Comparison of ENCODE assay signal across 14 mouse cellular contexts in genomic region chr11:107900470-107900869, GRCm38 (mm10). TPM values are rescaled to one million over a fixed set of nuclear protein-coding genes. Genes with fewer than 3 reads are reported as not detected.
DNase-seq lines count a peak whose midpoint lies in the region; ATAC-seq and TF ChIP-seq lines count a peak whose summit lies in the region.
"Had no signal": no experiment of that assay in that cellular context is flagged by ENCODE, and none has a peak within 500 bp of the region (broad histone marks: within the 10 kb centered on the region; RNA-seq: fewer than 3 reads in every experiment).

No protein-coding gene starts in this region.

- WGBS in hindbrain, embryonic 11.5 days = 45% methylated on average over 4 of the region's 4 CpGs
- WGBS in hindbrain, embryonic 12.5 days = 35% methylated on average over 4 of the region's 4 CpGs
- 44% methylated on average over 4 of the region's 4 CpGs for WGBS in midbrain, postnatal 0 days
- WGBS in midbrain, embryonic 16.5 days = 42% methylated on average over 4 of the region's 4 CpGs
- 44% methylated on average over 4 of the region's 4 CpGs for WGBS in stomach, postnatal 0 days

- no peak for ATAC-seq in hindbrain, embryonic 11.5 days (ENCODE audit: low FRiP score)
- ATAC-seq in hindbrain, embryonic 12.5 days (ENCODE audit: low FRiP score) = no peak
- no peak for ATAC-seq in midbrain, postnatal 0 days (ENCODE audit: low FRiP score)
- no peak for ATAC-seq in midbrain, embryonic 16.5 days
- ATAC-seq in stomach, postnatal 0 days (ENCODE audit: low FRiP score, low TSS enrichment) = no peak

- DNase-seq in hindbrain, embryonic 11.5 days (ENCODE audit: low spot score) = peak; percentile 29
- DNase-seq in midbrain, postnatal 0 days (ENCODE audit: low spot score) = peak; percentile 54
- DNase-seq in ZHBTc4 (ENCODE audit: low read depth, low spot score) = peak; percentile 89
- DNase-seq in stomach, postnatal 0 days (ENCODE audit: low spot score) = no peak
- DNase-seq in kidney, postnatal 10 days = no peak
- DNase-seq: gastrocnemius, adult 2 months; left cerebral cortex, postnatal 4 days; right cerebral cortex, adult 18-20 months; thymus, postnatal 14 days had no signal

- no peaks in the 10 kb centered on the region for H3K4me1 ChIP-seq in hindbrain, embryonic 11.5 days (replicated peaks; ENCODE audit: control insufficient read depth, insufficient read depth, low read length)
- peaks cover 4% of the 10 kb centered on the region; the same call in 1 of the 2 replicates for H3K4me1 ChIP-seq in hindbrain, embryonic 12.5 days
- 0 out of 2 replicates have a peak, but pooled peaks cover 2% of the 10 kb centered on the region for H3K4me1 ChIP-seq in midbrain, postnatal 0 days (ENCODE audit: insufficient read depth, low read length)
- H3K4me1 ChIP-seq in midbrain, embryonic 16.5 days (ENCODE audit: control insufficient read depth, insufficient read depth, low read length) = peaks cover 6% of the 10 kb centered on the region
- no peaks in the 10 kb centered on the region for H3K4me1 ChIP-seq in stomach, postnatal 0 days (replicated peaks; ENCODE audit: control insufficient read depth, insufficient read depth)
- H3K4me1 ChIP-seq: lung, embryonic 15.5 days had no signal

- no peak overlapping the region for H3K27ac ChIP-seq in hindbrain, embryonic 11.5 days (ENCODE audit: low read depth, low read length)
- no peak overlapping the region for H3K27ac ChIP-seq in hindbrain, embryonic 12.5 days
- no peak overlapping the region for H3K27ac ChIP-seq in midbrain, postnatal 0 days (ENCODE audit: low read depth, low read length)
- H3K27ac ChIP-seq in midbrain, embryonic 16.5 days (ENCODE audit: low read length) = no peak overlapping the region
- H3K27ac ChIP-seq in stomach, postnatal 0 days (replicated peaks) = no peak overlapping the region
- H3K27ac ChIP-seq: gastrocnemius, adult 2 months; lung, embryonic 15.5 days; midbrain, embryonic 10.5 days; neural tube, embryonic 12.5 days had no signal

- H3K27me3 ChIP-seq in hindbrain, embryonic 11.5 days (ENCODE audit: control insufficient read depth, insufficient read depth, low read length) = no peaks in the 10 kb centered on the region
- no peaks in the 10 kb centered on the region for H3K27me3 ChIP-seq in hindbrain, embryonic 12.5 days
- no peaks in the 10 kb centered on the region for H3K27me3 ChIP-seq in midbrain, postnatal 0 days (ENCODE audit: insufficient read depth, low read length)
- no peaks in the 10 kb centered on the region for H3K27me3 ChIP-seq in midbrain, embryonic 16.5 days (ENCODE audit: control insufficient read depth, insufficient read depth, low read depth, low read length)
- H3K27me3 ChIP-seq in stomach, postnatal 0 days (ENCODE audit: control insufficient read depth, insufficient read depth, low read length) = no peaks in the 10 kb centered on the region
- H3K27me3 ChIP-seq: lung, embryonic 15.5 days; neural tube, embryonic 12.5 days had no signal

- no peak for TF ChIP-seq EP300 in stomach, postnatal 0 days (optimal IDR thresholded peaks at IDR 0.05)

- H3K9me3 ChIP-seq in hindbrain, embryonic 11.5 days (ENCODE audit: control insufficient read depth, low read length) = no peaks in the 10 kb centered on the region
- H3K9me3 ChIP-seq in hindbrain, embryonic 12.5 days (replicated peaks) = no peaks in the 10 kb centered on the region
- H3K9me3 ChIP-seq in midbrain, postnatal 0 days (ENCODE audit: low read length) = no peaks in the 10 kb centered on the region
- H3K9me3 ChIP-seq in midbrain, embryonic 16.5 days (replicated peaks; ENCODE audit: control insufficient read depth, low read length, poor library complexity, severe bottlenecking) = no peaks in the 10 kb centered on the region
- H3K9me3 ChIP-seq in stomach, postnatal 0 days (ENCODE audit: control insufficient read depth, low read length) = no peaks in the 10 kb centered on the region
- H3K9me3 ChIP-seq: lung, embryonic 15.5 days; midbrain, embryonic 10.5 days; neural tube, embryonic 12.5 days had no signal

- H3K4me2 ChIP-seq in hindbrain, embryonic 11.5 days (replicated peaks; ENCODE audit: low read depth, low read length) = no peak overlapping the region
- H3K4me2 ChIP-seq in hindbrain, embryonic 12.5 days (replicated peaks) = no peak overlapping the region
- H3K4me2 ChIP-seq in midbrain, postnatal 0 days (ENCODE audit: low read depth, low read length, poor library complexity, severe bottlenecking) = no peak overlapping the region
- no peak overlapping the region for H3K4me2 ChIP-seq in midbrain, embryonic 16.5 days (ENCODE audit: low read length)
- H3K4me2 ChIP-seq in stomach, postnatal 0 days (replicated peaks; ENCODE audit: low read depth) = no peak overlapping the region
- H3K4me2 ChIP-seq: lung, embryonic 15.5 days; neural tube, embryonic 12.5 days had no signal

- no peak overlapping the region for H3K9ac ChIP-seq in hindbrain, embryonic 11.5 days (ENCODE audit: low read depth, low read length)
- no peak overlapping the region for H3K9ac ChIP-seq in hindbrain, embryonic 12.5 days
- H3K9ac ChIP-seq in midbrain, postnatal 0 days (replicated peaks; ENCODE audit: low read length, poor library complexity, severe bottlenecking) = no peak overlapping the region
- H3K9ac ChIP-seq in midbrain, embryonic 16.5 days (ENCODE audit: low read depth, low read length) = no peak overlapping the region
- H3K9ac ChIP-seq in stomach, postnatal 0 days (ENCODE audit: low read length) = no peak overlapping the region
- H3K9ac ChIP-seq: lung, embryonic 15.5 days; neural tube, embryonic 12.5 days had no signal

- no peak overlapping the region for H3K4me3 ChIP-seq in hindbrain, embryonic 11.5 days (ENCODE audit: low read depth, low read length)
- no peak overlapping the region for H3K4me3 ChIP-seq in hindbrain, embryonic 12.5 days
- H3K4me3 ChIP-seq in midbrain, postnatal 0 days (ENCODE audit: low read depth, low read length) = no peak overlapping the region
- no peak overlapping the region for H3K4me3 ChIP-seq in midbrain, embryonic 16.5 days (ENCODE audit: low read depth, low read length)
- no peak overlapping the region for H3K4me3 ChIP-seq in stomach, postnatal 0 days (ENCODE audit: low read depth, low read length)
- H3K4me3 ChIP-seq: gastrocnemius, adult 2 months; lung, embryonic 15.5 days; midbrain, embryonic 10.5 days; neural tube, embryonic 12.5 days had no signal

- TF ChIP-seq CTCF in midbrain, postnatal 0 days (IDR thresholded peaks at IDR 0.05) = peak; percentile 60
- TF ChIP-seq CTCF in stomach, postnatal 0 days (IDR thresholded peaks at IDR 0.05; ENCODE audit: low read depth) = peak; percentile 53

- no peaks in the 10 kb centered on the region for H3K36me3 ChIP-seq in hindbrain, embryonic 11.5 days (ENCODE audit: control insufficient read depth, insufficient read depth, low read length)
- H3K36me3 ChIP-seq in hindbrain, embryonic 12.5 days = no peaks in the 10 kb centered on the region
- no peaks in the 10 kb centered on the region for H3K36me3 ChIP-seq in midbrain, postnatal 0 days (ENCODE audit: insufficient read depth, low read length)
- H3K36me3 ChIP-seq in midbrain, embryonic 16.5 days (ENCODE audit: control insufficient read depth, insufficient read depth, low read length) = no peaks in the 10 kb centered on the region
- H3K36me3 ChIP-seq in stomach, postnatal 0 days (ENCODE audit: control insufficient read depth, insufficient read depth, low read length) = no peaks in the 10 kb centered on the region
- H3K36me3 ChIP-seq: lung, embryonic 15.5 days; midbrain, embryonic 10.5 days; neural tube, embryonic 12.5 days had no signal

RNA-seq across cellular contexts. Expression of gene Cacng5, which starts 14.4 kb away (rescaled TPM):
- 0.82 and 0.84 TPM in 2 replicates for polyA plus RNA-seq in hindbrain, embryonic 11.5 days (2014; fragmentation: Nextera tagmentation; extraction: Ambion mirVana)
- 2.3 and 2.6 TPM in 2 replicates for polyA plus RNA-seq in hindbrain, embryonic 12.5 days (2016; fragmentation: Nextera tagmentation; extraction: Ambion mirVana)
- total RNA-seq in midbrain, postnatal 0 days (2014; rRNA removed) = 19.9 and 36.4 TPM in 2 replicates
- polyA plus RNA-seq in midbrain, postnatal 0 days (2015; fragmentation: Nextera tagmentation; extraction: Ambion mirVana) = 16.4 and 18.7 TPM in 2 replicates
- polyA plus RNA-seq in midbrain, embryonic 16.5 days (2015; fragmentation: Nextera tagmentation; extraction: Ambion mirVana) = 10.3 and 12.7 TPM in 2 replicates
- polyA plus RNA-seq in stomach, postnatal 0 days (2015; fragmentation: Nextera tagmentation; extraction: Ambion mirVana) = 0.17 and 0.21 TPM in 2 replicates

Comparison
In these comparisons a context has a peak if more than half of its experiments do, and no peak if none do; other contexts are left out.
1. DNase-seq: peak in hindbrain, embryonic 11.5 days (single experiment), midbrain, postnatal 0 days (single experiment) and ZHBTc4 (single experiment); none in stomach, postnatal 0 days (single experiment) and kidney, postnatal 10 days (single experiment).